Mouse (Mus musculus) midbrain, embryonic 10.5 days (tissue): ENCODE results near the gene Ndufv2. TPM values are rescaled to one million over a fixed set of nuclear protein-coding genes. Genes with fewer than 3 reads are reported as not detected.

Experiments used
- DNase-seq: peaks from one replicate; pipeline ENCODE4 v3.0.0-alpha.2; 2017; ENCODE audit warnings: low spot score
- H3K27ac ChIP-seq: fragments of 300-500 bp; sonication (generic); replicated peaks from 2 replicates; pipeline ENCODE4 v1.5.1; 2016; ENCODE audit warnings: mild to moderate bottlenecking
- H3K27me3 ChIP-seq: fragments of 300-500 bp; sonication (generic); 2 replicates; pipeline ENCODE4 v1.6.1; 2016; ENCODE audit warnings: low read depth, mild to moderate bottlenecking; ENCODE audit not compliant: poor library complexity, severe bottlenecking
- H3K36me3 ChIP-seq: fragments of 300-500 bp; sonication (generic); 2 replicates; pipeline ENCODE4 v1.6.1; 2016; ENCODE audit warnings: mild to moderate bottlenecking, moderate library complexity
- H3K4me1 ChIP-seq: fragments of 300-500 bp; sonication (generic); 2 replicates; pipeline ENCODE4 v1.6.1; 2016
- H3K4me3 ChIP-seq: fragments of 300-500 bp; sonication (generic); 2 replicates; pipeline ENCODE4 v1.5.1; 2016; ENCODE audit warnings: mild to moderate bottlenecking, moderate library complexity
- H3K9me3 ChIP-seq: fragments of 300-500 bp; sonication (generic); replicated peaks from 2 replicates; pipeline ENCODE4 v1.6.1; 2016; ENCODE audit warnings: mild to moderate bottlenecking
- WGBS: fragments of 180-500 bp; shearing (Covaris S2); methylation state at CpG from one replicate; pipeline ENCODE4 v1.1.7; 2016; 5-methylcytosine and 5-hydroxymethylcytosine counted together
- polyA plus RNA-seq: library from polyadenylated mRNA; unstranded; fragments of >200 nt; fragmentation: Nextera tagmentation; extraction: Ambion mirVana; gene quantifications from 2 replicates; pipeline ENCODE4 v1.2.1, GENCODE M21; 2016

Gene Ndufv2
- polyA plus RNA-seq, result 343 and 351 TPM in 2 replicates

DNA sequence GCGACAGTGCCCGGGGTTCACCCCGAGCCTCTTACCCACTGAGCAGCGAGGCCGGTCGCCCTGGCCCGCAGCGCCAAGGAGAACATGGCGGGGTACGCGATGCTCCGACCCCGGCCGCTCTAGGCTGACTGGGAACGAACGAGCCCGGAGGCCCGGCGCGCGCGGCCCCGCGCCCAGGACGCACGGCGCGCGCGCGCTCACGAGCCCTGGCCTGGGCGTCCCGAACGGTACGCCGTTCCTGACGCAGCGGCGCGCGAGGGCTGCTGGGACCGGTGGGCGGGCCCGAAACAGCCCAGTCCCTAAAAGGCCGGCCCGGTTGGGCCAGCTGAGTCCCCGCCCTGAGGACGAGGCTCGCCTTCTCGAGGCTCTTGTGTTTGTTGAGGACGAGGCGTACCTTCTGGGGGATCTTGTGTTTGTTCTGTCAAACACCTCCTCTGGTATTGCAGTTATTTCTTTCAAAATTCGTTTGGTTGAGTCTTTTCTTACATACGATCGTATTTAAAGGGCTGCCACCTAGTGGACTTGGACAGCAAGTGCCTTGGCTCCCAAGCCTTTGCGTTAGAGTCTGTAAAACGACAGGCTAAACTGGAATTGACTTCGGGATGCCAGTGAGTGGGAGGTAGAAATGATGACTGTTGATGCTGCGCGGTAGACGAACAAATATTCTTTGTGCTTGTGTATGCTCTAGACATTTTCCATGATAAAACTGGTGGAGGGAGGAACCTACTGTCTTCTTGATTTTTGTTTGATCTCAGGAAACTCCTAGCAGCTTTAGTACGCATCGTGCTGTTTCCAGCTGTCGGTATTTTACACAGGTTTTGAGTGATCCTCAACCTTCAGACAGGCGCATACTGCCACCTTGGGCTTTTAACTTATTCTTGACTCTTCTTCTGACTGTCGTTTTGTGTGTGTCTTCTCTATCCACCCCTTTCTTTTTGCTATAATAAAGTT lies at the start of gene Ndufv2:
Ndufv2 (minus strand) TSS at position 180 of the 951 bp plus-strand sequence.
- Histone ChIP-seq H3K9me3 (no peaks in the 10 kb centered on the region), H3K4me3 (peak within 1 kb of the TSS; percentile 96), H3K27ac (peak within 1 kb of the TSS; percentile 97), H3K36me3 (peaks cover 8% of the 10 kb centered on the region), H3K4me1 (peaks cover 20% of the 10 kb centered on the region), H3K27me3 (no peaks in the 10 kb centered on the region)
- peak; percentile 95 for DNase-seq
- WGBS, result 1% methylated on average over 67 of the region's 67 CpGs

GRCm38 (mm10) chr17:66131212-66131611 lies 29.9 kb upstream of the Ndufv2 start:
- Histone ChIP-seq H3K4me1 (no peaks in the 10 kb centered on the region), H3K27me3 (no peaks in the 10 kb centered on the region), H3K27ac (no peak overlapping the region), H3K4me3 (no peak overlapping the region), H3K9me3 (no peaks in the 10 kb centered on the region; the same call in 1 of the 2 replicates), H3K36me3 (peaks cover 97% of the 10 kb centered on the region)
- 95% methylated on average over 4 of the region's 4 CpGs for WGBS
- no peak for DNase-seq

- peaks cover 4% of the 10 kb centered on the region for H3K4me1 ChIP-seq
- H3K27me3 ChIP-seq, result no peaks in the 10 kb centered on the region
- H3K4me3 ChIP-seq, result no peak overlapping the region
- 88% methylated on average over 9 of the region's 9 CpGs for WGBS
- H3K36me3 ChIP-seq, result peaks cover 92% of the 10 kb centered on the region
- H3K27ac ChIP-seq, result no peak overlapping the region
- H3K9me3 ChIP-seq, result no peaks in the 10 kb centered on the region; the same call in 1 of the 2 replicates
- no peak for DNase-seq
Measured at GRCm38 (mm10) chr17:66130371-66130770, 29.0 kb upstream of the Ndufv2 start.

GRCm38 (mm10) chr17:66125211-66125610 lies 23.9 kb upstream of the Ndufv2 start:
- DNase-seq, result no peak
- Histone ChIP-seq H3K9me3 (no peaks in the 10 kb centered on the region), H3K4me3 (peak overlapping the region; percentile 87; the same call in 1 of the 2 replicates), H3K27me3 (no peaks in the 10 kb centered on the region), H3K36me3 (peaks cover 45% of the 10 kb centered on the region), H3K27ac (no peak overlapping the region), H3K4me1 (peaks cover 19% of the 10 kb centered on the region)
- WGBS, result 75% methylated on average over 5 of the region's 5 CpGs

GRCm38 (mm10) chr17:66123816-66124610 lies 22.7 kb upstream of the Ndufv2 start:
- H3K27ac ChIP-seq, result peak overlapping the region; percentile 93
- DNase-seq, result peak; percentile 47
- H3K4me3 ChIP-seq, result peak overlapping the region; percentile 87
- no peaks in the 10 kb centered on the region for H3K27me3 ChIP-seq
- peaks cover 19% of the 10 kb centered on the region for H3K4me1 ChIP-seq
- WGBS, result 3% methylated on average over 20 of the region's 20 CpGs
- H3K9me3 ChIP-seq, result no peaks in the 10 kb centered on the region
- peaks cover 45% of the 10 kb centered on the region for H3K36me3 ChIP-seq

DNA sequence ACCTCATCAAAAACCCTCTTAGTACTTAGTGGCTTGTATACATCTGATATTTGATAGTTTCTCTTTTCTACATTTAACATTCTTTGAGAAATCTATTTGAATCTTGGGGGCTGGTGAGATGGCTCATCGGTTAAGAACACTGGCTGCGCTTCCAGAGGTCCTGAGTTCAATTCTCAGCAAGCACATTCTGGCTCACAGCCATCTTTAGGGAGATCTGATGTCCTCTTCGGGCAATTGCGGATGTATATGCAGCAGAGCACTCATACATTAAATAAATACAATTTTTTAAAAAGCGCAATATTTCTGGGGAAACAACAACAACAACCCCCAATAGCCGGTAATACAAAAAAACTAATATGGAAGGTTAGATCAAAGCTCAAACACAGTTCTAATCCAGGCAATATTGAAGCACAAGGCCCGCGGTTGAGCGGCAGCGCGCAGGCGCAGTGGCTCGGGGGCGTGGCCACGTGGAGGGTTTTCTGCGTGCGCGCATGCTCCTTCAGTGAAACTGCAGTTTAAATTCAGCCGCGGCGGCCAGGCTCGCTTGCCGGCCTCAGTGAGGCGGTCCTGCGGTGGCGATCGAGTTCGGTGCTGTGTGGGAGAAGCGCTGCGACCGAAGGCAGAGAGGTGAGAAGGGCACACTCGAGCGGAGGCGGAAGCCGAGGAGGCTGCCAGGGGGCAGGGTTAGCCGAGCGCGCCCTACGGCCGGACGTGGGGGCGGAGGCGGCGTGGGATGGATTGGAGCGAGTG lies 21.9 kb upstream of the Ndufv2 start, which contains the start of gene Ddx11:
Ddx11 (plus strand) TSS at position 455 of the 750 bp plus-strand sequence.
- WGBS, result 7% methylated on average over 45 of the region's 45 CpGs
- DNase-seq, result peak; percentile 93
- peaks cover 19% of the 10 kb centered on the region for H3K4me1 ChIP-seq

DNA sequence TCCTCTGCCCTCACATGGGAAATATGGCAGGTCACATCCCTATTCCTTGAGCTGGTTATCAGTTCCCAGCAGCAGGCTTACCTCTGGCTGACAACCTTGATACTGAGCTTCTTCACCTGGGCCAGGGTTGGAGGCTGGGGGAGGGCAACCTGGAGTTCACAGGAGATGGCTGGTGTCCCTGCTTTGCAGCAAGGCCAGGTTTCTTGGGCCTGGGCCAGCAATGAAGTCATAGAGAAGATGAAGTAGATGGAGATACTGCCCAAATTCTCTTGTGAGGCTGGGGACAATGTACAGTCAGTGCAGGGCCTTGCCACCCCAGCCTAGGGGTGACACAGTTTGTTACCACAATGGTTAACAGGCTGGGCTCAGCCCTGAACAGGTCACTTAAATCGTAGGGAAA lies 19.3 kb upstream of the Ndufv2 start:
- Histone ChIP-seq H3K4me1 (peaks cover 18% of the 10 kb centered on the region), H3K4me3 (no peak overlapping the region), H3K27ac (no peak overlapping the region), H3K9me3 (no peaks in the 10 kb centered on the region), H3K27me3 (no peaks in the 10 kb centered on the region), H3K36me3 (peaks cover 47% of the 10 kb centered on the region)
- 78% methylated on average over 1 of the region's 1 CpGs for WGBS
- DNase-seq, result no peak

More for the DNA sequence above, 21.9 kb upstream of the Ndufv2 start, which contains the start of gene Ddx11:
- Histone ChIP-seq H3K4me3 (peak within 1 kb of the TSS; percentile 87), H3K9me3 (no peaks in the 10 kb centered on the region), H3K27ac (peak within 1 kb of the TSS; percentile 93), H3K36me3 (peaks cover 45% of the 10 kb centered on the region), H3K27me3 (no peaks in the 10 kb centered on the region)

DNA sequence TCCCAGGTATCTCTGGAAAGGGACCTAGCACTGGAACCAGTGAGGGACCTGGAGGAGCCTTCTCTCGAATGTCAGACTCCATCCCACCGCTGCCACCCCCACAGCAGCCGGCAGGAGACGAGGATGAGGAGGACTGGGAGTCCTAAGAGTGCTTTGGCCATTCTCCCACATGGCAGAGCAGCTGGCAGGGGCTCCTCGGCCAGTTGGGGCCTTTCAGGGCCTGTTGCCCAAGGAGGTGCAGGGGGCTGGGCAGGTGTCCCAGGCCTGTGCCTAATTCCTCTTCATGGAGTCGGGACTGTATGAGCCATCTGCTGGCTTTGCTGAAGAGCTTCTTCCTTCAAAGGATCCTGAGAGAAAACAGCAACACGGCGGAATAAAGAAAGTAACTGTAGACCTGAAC lies 17.6 kb upstream of the Ndufv2 start:
- Histone ChIP-seq H3K4me3 (no peak overlapping the region), H3K27ac (no peak overlapping the region), H3K9me3 (no peaks in the 10 kb centered on the region), H3K4me1 (peaks cover 1% of the 10 kb centered on the region), H3K27me3 (no peaks in the 10 kb centered on the region), H3K36me3 (peaks cover 64% of the 10 kb centered on the region)
- 86% methylated on average over 8 of the region's 8 CpGs for WGBS
- DNase-seq, result no peak

GRCm38 (mm10) chr17:66112166-66112565 lies 10.8 kb upstream of the Ndufv2 start:
- Histone ChIP-seq H3K4me1 (peaks cover 22% of the 10 kb centered on the region), H3K36me3 (peaks cover 36% of the 10 kb centered on the region), H3K27ac (no peak overlapping the region)

DNA sequence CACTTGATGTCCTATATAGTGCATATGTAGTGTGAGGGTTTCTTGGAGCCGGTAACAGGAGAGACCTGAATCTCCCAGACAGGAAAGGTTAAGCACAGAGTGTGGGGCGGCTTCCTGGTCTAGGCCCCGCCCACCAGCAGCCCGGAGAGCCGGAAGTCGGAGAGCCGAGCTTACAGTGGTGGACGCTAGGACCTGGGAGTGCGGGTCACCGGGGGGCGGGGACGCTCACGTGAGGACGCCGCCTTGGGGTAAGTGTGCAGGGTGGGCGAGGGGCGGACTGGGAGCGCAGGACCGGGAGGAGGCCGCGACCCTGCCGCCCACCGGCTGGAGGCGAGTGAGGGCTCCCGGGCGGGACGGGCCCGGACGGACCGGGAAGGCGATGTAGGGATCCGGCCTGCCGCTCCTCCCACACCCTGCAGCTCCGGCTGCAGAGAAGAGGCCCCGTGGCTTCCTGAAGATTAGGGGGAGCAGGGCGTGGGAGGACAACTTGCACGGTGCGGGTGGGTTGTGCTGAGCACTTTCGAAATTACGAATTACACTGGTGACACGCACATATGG lies 10.1 kb upstream of the Ndufv2 start, which contains the start of gene Washc1:
Washc1 (plus strand) TSS at position 144 of the 558 bp plus-strand sequence.
- H3K27ac ChIP-seq, result peak within 1 kb of the TSS; percentile 93
- H3K4me3 ChIP-seq, result peak within 1 kb of the TSS; percentile 91
- DNase-seq, result peak; percentile 94
- peaks cover 22% of the 10 kb centered on the region for H3K4me1 ChIP-seq
- H3K9me3 ChIP-seq, result no peaks in the 10 kb centered on the region
- WGBS, result under 1% methylated on average over 41 of the region's 41 CpGs
- H3K36me3 ChIP-seq, result peaks cover 29% of the 10 kb centered on the region
- no peaks in the 10 kb centered on the region for H3K27me3 ChIP-seq

More at GRCm38 (mm10) chr17:66112166-66112565, 10.8 kb upstream of the Ndufv2 start:
- DNase-seq, result no peak
- H3K4me3 ChIP-seq, result peak overlapping the region; percentile 91
- no peaks in the 10 kb centered on the region for H3K9me3 ChIP-seq
- no peaks in the 10 kb centered on the region for H3K27me3 ChIP-seq
- WGBS, result 55% methylated on average over 4 of the region's 4 CpGs

GRCm38 (mm10) chr17:66110746-66111145 lies 9.4 kb upstream of the Ndufv2 start:
- Histone ChIP-seq H3K4me1 (peaks cover 22% of the 10 kb centered on the region), H3K27me3 (no peaks in the 10 kb centered on the region), H3K4me3 (peak overlapping the region; percentile 91), H3K9me3 (no peaks in the 10 kb centered on the region), H3K27ac (peak overlapping the region; percentile 93; the same call in 1 of the 2 replicates), H3K36me3 (peaks cover 21% of the 10 kb centered on the region)
- 67% methylated on average over 6 of the region's 6 CpGs for WGBS
- no peak for DNase-seq
